Mouse (Mus musculus): ENCODE measurements around the gene Sntg2.
A peak's percentile ranks its signal among the peaks of the same experiment; 100 is the strongest.

Gene Sntg2

GRCm38 (mm10) chr12:30372933-30373501 is at the start of gene Sntg2:
Gene Sntg2 (minus strand): TSS chr12:30373375.
- peak; percentile 63 for DNase-seq (ENCODE audit: low read depth, low spot score)

DNA sequence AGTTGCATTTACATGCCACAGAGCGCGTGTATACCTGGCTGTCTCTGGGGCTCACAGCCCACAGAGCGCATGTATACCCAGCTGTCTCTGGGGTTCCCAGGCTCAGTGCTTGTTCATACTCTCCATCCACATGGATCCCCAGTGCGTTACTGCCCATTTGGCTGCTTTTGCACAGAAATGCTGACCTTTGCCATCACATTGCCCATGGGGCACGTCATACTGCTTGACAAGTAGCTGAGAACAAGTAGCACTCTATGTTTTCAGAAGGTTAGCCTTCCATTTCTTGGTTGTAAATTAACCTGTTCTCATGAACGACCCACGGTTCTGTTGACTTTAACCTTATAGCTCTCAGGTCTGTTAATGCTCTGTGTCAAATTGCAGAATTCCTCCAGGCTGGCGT is 43.4 kb upstream of the Sntg2 start:
- DNase-seq (ENCODE audit: low read depth, low spot score), result no peak

DNA sequence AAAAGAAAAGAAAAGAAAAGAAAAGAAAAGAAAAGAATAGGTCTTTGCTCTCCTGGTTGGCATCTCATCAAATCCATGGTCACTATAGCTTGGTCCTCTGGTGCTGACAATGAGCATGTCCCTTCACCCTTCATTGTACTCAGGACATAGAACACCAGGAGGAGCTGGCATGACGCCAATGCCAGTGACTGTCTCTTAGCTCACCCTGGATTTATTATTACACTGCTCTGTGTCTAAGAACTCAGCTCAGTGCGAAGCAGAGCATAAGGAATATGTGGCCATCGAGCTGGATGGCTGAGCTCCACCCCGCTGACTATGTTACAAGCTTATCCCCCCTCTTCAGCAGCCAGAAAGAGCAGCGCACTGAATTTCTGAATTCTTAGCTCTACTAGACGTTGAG is 42.8 kb upstream of the Sntg2 start:
- no peak for DNase-seq (ENCODE audit: low read depth, low spot score)

DNA sequence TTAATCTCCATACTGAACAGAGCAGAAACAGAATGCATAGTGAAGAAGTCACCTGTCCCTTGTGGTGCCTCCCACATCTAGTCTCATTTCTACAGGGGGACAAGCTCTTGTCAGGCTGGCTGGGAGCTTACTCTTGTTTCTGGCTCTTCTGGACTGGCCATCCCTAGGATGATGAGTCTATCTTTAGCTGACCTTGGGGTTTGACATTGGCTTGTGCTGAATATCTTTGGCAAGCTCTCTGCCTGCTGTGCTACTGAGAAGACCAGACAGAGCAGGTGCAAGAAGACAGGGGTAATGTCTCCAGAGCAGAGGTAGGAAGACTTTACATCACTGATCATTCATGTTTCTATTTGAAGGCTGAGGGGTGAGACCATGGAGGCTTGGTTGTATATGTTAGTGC is 29.5 kb upstream of the Sntg2 start:
- DNase-seq (ENCODE audit: low read depth, low spot score), result no peak

DNA sequence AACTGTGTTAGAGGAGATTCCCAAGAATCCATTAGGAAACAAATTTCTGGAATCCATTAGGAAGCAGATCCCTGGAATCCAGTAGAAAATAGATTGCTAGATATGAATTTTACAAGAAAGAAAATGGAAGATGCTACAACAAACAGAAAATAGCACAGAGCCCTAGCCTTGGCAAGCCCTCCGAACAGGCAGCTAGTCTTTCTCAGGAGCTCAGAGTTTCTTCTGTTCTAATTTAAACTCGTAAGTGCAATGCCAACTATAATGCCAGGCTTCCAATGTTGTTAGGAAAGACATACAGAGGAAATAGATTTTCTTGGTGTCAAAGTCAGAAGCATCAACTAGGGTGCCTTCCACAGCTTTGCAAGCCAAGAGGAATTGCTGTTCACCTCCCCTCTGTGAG is 27.4 kb upstream of the Sntg2 start:
- DNase-seq (ENCODE audit: low read depth, low spot score), result no peak

GRCm38 (mm10) chr12:30400114-30400513 is 26.9 kb upstream of the Sntg2 start:
- DNase-seq (ENCODE audit: low read depth, low spot score), result no peak

GRCm38 (mm10) chr12:30372293-30372692 is 882 bp downstream of the Sntg2 start:
- no peak for DNase-seq (ENCODE audit: low read depth, low spot score)

GRCm38 (mm10) chr12:30369786-30370185 is 3.4 kb downstream of the Sntg2 start:
- peak; percentile 68 for DNase-seq (ENCODE audit: low read depth, low spot score)

- DNase-seq (ENCODE audit: low read depth, low spot score), result no peak
These were observed 4.0 kb downstream of the Sntg2 start for GRCm38 (mm10) chr12:30369141-30369540.

GRCm38 (mm10) chr12:30362306-30362705 is 10.9 kb downstream of the Sntg2 start:
- no peak for DNase-seq (ENCODE audit: low read depth, low spot score)

- no peak for DNase-seq (ENCODE audit: low read depth, low spot score)
These were observed 15.5 kb downstream of the Sntg2 start for GRCm38 (mm10) chr12:30357666-30358065.

- no peak for DNase-seq (ENCODE audit: low read depth, low spot score)
These were observed 20.8 kb downstream of the Sntg2 start for GRCm38 (mm10) chr12:30352393-30352792.

DNA sequence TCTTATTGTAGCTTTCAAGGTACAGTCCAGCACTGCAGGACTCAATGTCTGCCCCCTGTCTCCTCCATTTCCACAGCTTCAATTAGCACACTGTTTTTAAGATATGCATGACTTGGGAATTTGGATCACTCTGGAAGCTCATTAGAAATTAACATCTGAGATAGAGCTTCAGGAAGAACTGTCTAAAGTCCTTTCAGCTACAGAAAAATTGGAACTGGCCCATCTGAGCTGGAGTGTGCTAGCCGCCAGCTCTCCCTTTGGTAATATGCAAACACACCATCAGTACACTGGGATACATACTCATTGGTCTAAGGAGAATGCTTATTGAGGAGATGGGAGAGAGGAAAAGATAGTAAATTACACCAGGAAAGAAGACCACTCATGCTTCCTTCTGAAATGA is 25.1 kb downstream of the Sntg2 start:
- DNase-seq (ENCODE audit: low read depth, low spot score), result no peak

DNA sequence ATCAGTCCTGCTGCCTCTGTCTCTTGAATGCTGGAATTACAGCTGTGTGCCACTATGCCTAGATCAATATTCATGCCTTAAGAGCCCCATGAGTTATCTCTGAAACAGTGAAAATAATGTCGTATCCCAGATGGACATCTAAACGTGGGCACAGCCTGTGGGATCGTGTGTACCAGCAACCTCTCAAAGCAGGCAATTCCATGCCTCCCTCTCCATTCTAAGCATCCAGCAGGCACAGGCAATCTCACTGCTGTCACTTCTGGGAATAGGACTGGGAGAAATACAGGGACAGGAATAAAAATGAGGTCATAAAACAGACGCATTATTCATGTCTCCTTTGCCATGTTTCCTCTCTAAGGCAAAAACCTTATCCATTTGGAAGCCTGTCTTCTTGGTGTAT is 25.9 kb downstream of the Sntg2 start:
- DNase-seq (ENCODE audit: low read depth, low spot score), result no peak

DNA sequence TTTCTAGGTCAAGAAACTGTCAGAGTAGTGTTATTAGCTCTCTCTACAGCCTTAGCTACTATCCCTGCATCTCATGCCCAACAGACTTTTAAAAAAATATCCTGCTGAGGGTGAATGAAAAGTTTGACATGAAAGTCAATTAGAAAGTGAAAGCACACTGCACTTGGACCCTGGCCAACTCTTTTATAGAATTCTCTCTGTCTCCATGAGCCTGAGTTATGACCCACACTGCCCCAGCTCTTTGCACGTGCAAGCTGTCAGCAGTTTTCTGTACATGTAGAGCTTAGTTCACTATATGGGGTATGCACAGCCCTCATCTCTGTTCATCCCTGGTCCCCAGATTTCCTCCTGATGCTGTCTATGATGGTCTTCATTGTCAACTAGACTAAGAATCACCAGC is 28.4 kb downstream of the Sntg2 start:
- DNase-seq (ENCODE audit: low read depth, low spot score), result peak; percentile 24

- DNase-seq (ENCODE audit: low read depth, low spot score), result no peak
These were observed 36.9 kb downstream of the Sntg2 start for GRCm38 (mm10) chr12:30336301-30336700.

- no peak for DNase-seq (ENCODE audit: low read depth, low spot score)
These were observed 38.7 kb downstream of the Sntg2 start for GRCm38 (mm10) chr12:30334502-30334901.

DNA sequence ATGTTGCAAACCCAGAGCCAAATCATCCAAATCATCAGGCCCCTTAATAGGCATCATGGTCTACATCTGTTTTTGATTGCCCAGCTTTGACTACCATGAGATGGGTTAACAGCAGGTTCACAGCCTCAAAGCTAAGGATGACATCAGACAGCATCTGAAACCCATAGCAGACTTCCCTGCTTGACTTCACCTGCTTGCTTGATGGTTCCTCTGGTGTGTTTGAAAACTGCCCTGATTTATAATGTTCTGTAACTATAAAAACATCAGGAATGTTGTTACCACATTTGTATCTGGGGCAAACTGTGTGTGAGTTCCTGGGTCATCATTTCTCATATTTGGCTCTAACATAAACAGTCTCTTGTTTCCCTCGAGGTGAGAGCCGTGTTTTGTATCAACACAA is 55.2 kb downstream of the Sntg2 start:
- DNase-seq (ENCODE audit: low read depth, low spot score), result peak; percentile 30

- no peak for DNase-seq (ENCODE audit: low read depth, low spot score)
These were observed 60.2 kb downstream of the Sntg2 start for GRCm38 (mm10) chr12:30313021-30313420.

DNA sequence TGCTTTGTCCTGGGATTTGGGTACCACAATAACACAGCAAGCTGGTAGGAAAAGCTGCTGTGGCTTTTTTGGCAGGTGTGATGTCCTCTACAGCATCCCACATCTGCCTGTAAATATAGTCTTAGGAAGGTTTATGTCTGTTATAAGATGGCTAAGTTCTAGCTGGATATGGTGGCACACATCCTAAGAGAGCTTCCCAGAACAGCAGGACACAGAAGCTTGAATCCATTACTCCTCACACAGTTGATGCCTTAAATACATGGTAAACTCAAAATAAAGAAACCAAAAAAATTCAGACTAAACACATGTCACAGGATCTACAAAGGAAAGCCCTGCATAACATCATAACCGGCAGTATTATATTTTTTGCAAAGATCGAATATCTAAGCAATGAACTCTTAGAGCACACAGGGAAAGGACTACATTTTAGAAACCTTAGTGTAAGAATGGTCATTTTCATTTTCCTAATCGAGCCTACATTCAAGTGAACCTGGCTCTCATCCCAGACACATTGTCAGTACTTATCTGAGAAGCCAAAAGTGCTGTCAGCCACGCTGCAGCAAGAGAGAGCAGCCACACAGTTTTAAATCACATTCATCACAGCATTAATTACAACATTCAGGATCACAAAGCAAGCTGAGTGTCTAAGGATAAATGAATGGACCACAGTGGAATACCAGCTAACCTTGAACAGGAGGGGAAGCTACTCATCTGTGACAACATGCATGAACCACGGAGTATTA is 64.8 kb downstream of the Sntg2 start:
- no peak for DNase-seq (ENCODE audit: low read depth, low spot score)

GRCm38 (mm10) chr12:30292724-30293560 is 80.2 kb downstream of the Sntg2 start:
- DNase-seq (ENCODE audit: low read depth, low spot score), result no peak

DNA sequence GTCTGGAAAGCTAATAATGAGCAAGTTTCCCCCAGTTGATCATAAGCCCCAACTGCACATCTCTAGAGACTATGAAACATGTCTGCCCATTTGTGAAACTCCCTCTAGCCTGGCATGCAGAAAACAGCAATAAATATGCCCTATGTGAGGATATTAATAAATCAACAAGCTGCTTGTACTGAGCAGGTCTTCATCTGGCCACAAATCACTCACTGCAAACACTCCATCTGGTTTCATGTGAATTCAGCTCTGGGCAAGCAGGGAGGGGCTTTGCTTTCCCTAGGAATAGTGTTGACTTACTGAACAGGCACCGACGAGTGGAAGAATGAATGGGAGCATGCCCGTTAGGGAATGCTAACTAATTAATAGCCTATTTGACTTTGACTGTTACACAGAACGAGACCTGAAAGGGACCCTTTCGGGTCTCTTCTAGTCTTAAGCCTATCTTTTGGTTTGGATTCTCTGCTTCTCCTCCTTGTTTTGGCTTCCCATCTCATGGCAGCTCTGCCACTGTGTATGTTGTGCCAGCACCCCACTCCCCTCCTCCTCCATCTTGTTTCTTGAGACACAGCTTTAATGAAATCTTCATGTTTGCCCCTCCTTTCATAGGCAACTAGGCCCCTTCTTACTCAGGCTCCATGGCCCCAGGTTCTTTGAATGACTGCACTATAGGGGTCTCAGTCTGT is 86.1 kb downstream of the Sntg2 start:
- DNase-seq (ENCODE audit: low read depth, low spot score), result peak; percentile 24
